Comparison of ENCODE assay signal across 8 mouse cellular contexts in genomic region chr11:20249296-20250110, GRCm38 (mm10). TPM values are rescaled to one million over a fixed set of nuclear protein-coding genes. Genes with fewer than 3 reads are reported as not detected.
DNase-seq lines count a peak whose midpoint lies in the region; ATAC-seq lines count a peak whose summit lies in the region.

Gene Cep68, minus strand, starts transcription at chr11:20249429.

- H3K9ac ChIP-seq in hindbrain, embryonic 16.5 days (ENCODE audit: low read depth, low read length), result peak within 1 kb of the TSS; percentile 97

- no peaks in the 10 kb centered on the region for H3K36me3 ChIP-seq in hindbrain, embryonic 16.5 days (ENCODE audit: control insufficient read depth, insufficient read depth, low read length)
- H3K36me3 ChIP-seq in macrophage (ENCODE audit: inconsistent target), result no peaks in the 10 kb centered on the region

- H3K9me3 ChIP-seq in hindbrain, embryonic 16.5 days (ENCODE audit: control insufficient read depth, low read length), result no peaks in the 10 kb centered on the region

- peak; percentile 99 for ATAC-seq in hindbrain, embryonic 16.5 days

- H3K4me1 ChIP-seq in hindbrain, embryonic 16.5 days (ENCODE audit: control insufficient read depth, insufficient read depth, low read depth, low read length), result peaks cover 20% of the 10 kb centered on the region

- peak within 1 kb of the TSS; percentile 60 for H3K4me2 ChIP-seq in hindbrain, embryonic 16.5 days (ENCODE audit: low read length)

- DNase-seq in WW6 (ENCODE audit: low read depth, low spot score), result peak; percentile 92
- DNase-seq in cerebellum, postnatal 4 days (ENCODE audit: low spot score in 2 of 2), result peak; percentile 87 to 95
- peak; percentile 97 for DNase-seq in gastrocnemius, adult 18-20 months (ENCODE audit: low spot score)
- DNase-seq in left cerebral cortex, adult 18-20 months (ENCODE audit: low spot score in 2 of 2), result peak; percentile 94 to 96
- peak; percentile 97 for DNase-seq in right cerebral cortex, adult 18-20 months
- peak; percentile 84 for DNase-seq in urinary bladder, postnatal 10 days (ENCODE audit: low spot score)

- H3K79me2 ChIP-seq in macrophage (ENCODE audit: inconsistent target), result peaks cover 41% of the 10 kb centered on the region

- WGBS in hindbrain, embryonic 16.5 days, result under 1% methylated on average over 47 of the region's 59 CpGs
- WGBS in macrophage (ENCODE audit: missing documents), result under 1% methylated on average over 53 of the region's 59 CpGs

- H3K27me3 ChIP-seq in hindbrain, embryonic 16.5 days (replicated peaks; ENCODE audit: control insufficient read depth, insufficient read depth, low read length), result no peaks in the 10 kb centered on the region

- H3K4me3 ChIP-seq in hindbrain, embryonic 16.5 days (ENCODE audit: low read length), result peak within 1 kb of the TSS; percentile 93
- peak within 1 kb of the TSS; percentile 38 for H3K4me3 ChIP-seq in macrophage (ENCODE audit: inconsistent target)

- peak within 1 kb of the TSS; percentile 89 for H3K27ac ChIP-seq in hindbrain, embryonic 16.5 days (ENCODE audit: low read depth, low read length)
- peak within 1 kb of the TSS; percentile 34 for H3K27ac ChIP-seq in macrophage

RNA-seq across cellular contexts. Expression of gene Cep68, which starts in this region (rescaled TPM):
- total RNA-seq in gastrocnemius, adult 18-20 months (2021), result 10 to 100 TPM; 30.8 to 31.7 TPM
- polyA plus RNA-seq in hindbrain, embryonic 16.5 days (2015; fragmentation: Nextera tagmentation; extraction: Ambion mirVana), result 25.8 and 29.1 TPM in 2 replicates
- total RNA-seq in left cerebral cortex, adult 18-20 months (2021), result 10 to 100 TPM; 30.7 to 30.9 TPM
- 10 to 100 TPM in 14 of 26 experiments, 1 to 10 TPM in 12; 1.8 to 35.2 (median 12.6) TPM for total RNA-seq in macrophage (2018; cell fraction: chromatin; rRNA removed)
- total RNA-seq in macrophage (2018; cell fraction: cytosol; rRNA removed), result 1 to 10 TPM; 2.3 to 8.1 (median 5.4) TPM
- 10 to 100 TPM in 9 of 26 experiments, 1 to 10 TPM in 17; 2.0 to 51.1 (median 7.5) TPM for total RNA-seq in macrophage (2018; cell fraction: nucleus; rRNA removed)
- 4.5 to 17.1 TPM (median 5.5 TPM) in 3 replicates for polyA plus RNA-seq in macrophage (2018)

Comparison
In these comparisons a context has a peak if more than half of its experiments do, and no peak if none do; other contexts are left out.
1. Peak in every context shown above with its lines: DNase-seq, ATAC-seq, H3K4me3 ChIP-seq and H3K27ac ChIP-seq.